In the genomic region with DNA sequence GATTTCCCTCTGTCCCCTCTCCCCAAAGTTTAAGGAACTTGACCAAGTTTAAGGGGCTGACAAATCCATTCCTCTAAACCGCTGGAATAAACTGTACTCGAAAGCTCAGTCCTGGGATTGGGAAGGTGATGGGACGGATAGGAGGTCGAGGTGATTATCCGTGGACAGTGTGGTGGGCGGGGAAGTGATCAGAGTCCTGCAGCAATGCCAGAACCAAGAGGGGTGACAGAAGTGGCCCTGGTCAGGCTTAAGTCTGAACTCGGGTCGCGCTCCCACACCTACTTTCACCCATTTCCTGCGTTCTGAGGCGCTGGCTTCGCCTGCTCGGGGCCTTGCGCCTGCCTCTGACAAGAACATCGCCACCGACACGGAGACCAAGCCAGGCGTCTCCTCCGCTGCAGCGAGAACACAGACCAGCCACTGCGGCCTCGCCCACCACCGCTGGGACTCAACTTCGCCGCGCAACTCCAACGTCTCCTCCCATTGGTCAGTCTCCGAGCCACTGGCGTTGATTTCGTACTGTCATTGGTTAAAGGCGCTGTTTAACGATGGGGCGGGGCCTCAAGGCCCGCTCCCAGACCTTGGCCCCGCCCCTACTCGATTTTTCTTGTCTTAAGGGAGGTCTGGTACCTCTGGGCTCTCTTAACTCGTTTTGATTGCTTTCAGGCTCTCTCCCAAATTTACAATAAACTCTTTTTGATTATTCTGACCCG, we compare ENCODE assay signal across 8 mouse cellular contexts. TPM values are rescaled to one million over a fixed set of nuclear protein-coding genes. Genes with fewer than 3 reads are reported as not detected.
DNase-seq lines count a peak whose midpoint lies in the region; ATAC-seq and TF ChIP-seq lines count a peak whose summit lies in the region.

No protein-coding gene starts in this region.

- H3K4me1 ChIP-seq in E14TG2a.4 (replicated peaks; ENCODE audit: low read depth, low read length) = peaks cover 20% of the 10 kb centered on the region
- peaks cover 35% of the 10 kb centered on the region for H3K4me1 ChIP-seq in forebrain, embryonic 12.5 days
- H3K4me1 ChIP-seq in liver, postnatal 0 days (ENCODE audit: insufficient read depth) = peaks cover 18% of the 10 kb centered on the region
- H3K4me1 ChIP-seq in neural tube, embryonic 14.5 days (ENCODE audit: control insufficient read depth, insufficient read depth, low read length) = 0 out of 2 replicates have a peak, but pooled peaks cover 9% of the 10 kb centered on the region

- peak overlapping the region; percentile 91; the same call in 1 of the 2 replicates for H3K27ac ChIP-seq in forebrain, embryonic 12.5 days
- peak overlapping the region; percentile 80 for H3K27ac ChIP-seq in liver, postnatal 0 days (ENCODE audit: low read depth)
- H3K27ac ChIP-seq in neural tube, embryonic 14.5 days (ENCODE audit: low read depth, low read length) = peak overlapping the region; percentile 71; the same call in 1 of the 2 replicates

- intact Hi-C loops in heart, postnatal 10 days (cut with DNase I) = loop anchor here (5.0 kb wide), 1 partner anchor 321 kb away; a partner anchor contains a TSS

- WGBS in forebrain, embryonic 12.5 days = under 1% methylated on average over 38 of the region's 38 CpGs
- WGBS in large intestine, adult 2 months = under 1% methylated on average over 38 of the region's 38 CpGs
- WGBS in liver, postnatal 0 days (ENCODE audit: insufficient replicate concordance) = under 1% methylated on average over 38 of the region's 38 CpGs
- WGBS in neural tube, embryonic 14.5 days = under 1% methylated on average over 35 of the region's 38 CpGs

- H3K4me3 ChIP-seq in E14TG2a.4 (replicated peaks; ENCODE audit: low read length) = peak overlapping the region; percentile 98
- peak overlapping the region; percentile 73 for H3K4me3 ChIP-seq in forebrain, embryonic 12.5 days (replicated peaks)
- H3K4me3 ChIP-seq in liver, postnatal 0 days (ENCODE audit: low read depth, low read length) = peak overlapping the region; percentile 83
- H3K4me3 ChIP-seq in neural tube, embryonic 14.5 days (ENCODE audit: low read depth, low read length) = peak overlapping the region; percentile 88

- no peak for TF ChIP-seq CTCF in E14TG2a.4 (conservative IDR thresholded peaks at IDR 0.05; ENCODE audit: low read length)
- TF ChIP-seq CTCF in liver, postnatal 0 days (IDR thresholded peaks at IDR 0.05; ENCODE audit: low read depth) = no peak

- no peaks in the 10 kb centered on the region for H3K27me3 ChIP-seq in E14TG2a.4 (ENCODE audit: insufficient read depth, low read length)
- no peaks in the 10 kb centered on the region for H3K27me3 ChIP-seq in forebrain, embryonic 12.5 days
- no peaks in the 10 kb centered on the region for H3K27me3 ChIP-seq in liver, postnatal 0 days (ENCODE audit: insufficient read depth, low read length)
- no peaks in the 10 kb centered on the region for H3K27me3 ChIP-seq in neural tube, embryonic 14.5 days (ENCODE audit: control insufficient read depth, insufficient read depth, low read length)

- ATAC-seq in forebrain, embryonic 12.5 days (ENCODE audit: low FRiP score) = peak; percentile 95
- peak; percentile 89 for ATAC-seq in liver, postnatal 0 days
- peak; percentile 93 for ATAC-seq in neural tube, embryonic 14.5 days (ENCODE audit: low read depth)

- peak; percentile 97 for DNase-seq in c-Kit-positive CD71-positive TER-119-positive erythroid progenitor cells, embryonic 14.5 days (ENCODE audit: low spot score)
- DNase-seq in heart, postnatal 10 days = peak; percentile 93 to 95
- peak; percentile 95 for DNase-seq in large intestine, adult 2 months (ENCODE audit: low read depth, low spot score)
- peak; percentile 94 for DNase-seq in liver, postnatal 0 days
- DNase-seq in testis, postnatal 10 days (ENCODE audit: low spot score) = peak; percentile 93

- peaks cover 4% of the 10 kb centered on the region; the same call in 1 of the 2 replicates for H3K36me3 ChIP-seq in E14TG2a.4 (ENCODE audit: insufficient read depth, low read length)
- H3K36me3 ChIP-seq in forebrain, embryonic 12.5 days (replicated peaks) = peaks cover 4% of the 10 kb centered on the region
- H3K36me3 ChIP-seq in liver, postnatal 0 days (replicated peaks; ENCODE audit: insufficient read depth, low read length) = no peaks in the 10 kb centered on the region
- H3K36me3 ChIP-seq in neural tube, embryonic 14.5 days (ENCODE audit: control insufficient read depth, insufficient read depth, low read length) = no peaks in the 10 kb centered on the region

- TF ChIP-seq EP300 in liver, postnatal 0 days (IDR thresholded peaks at IDR 0.05; ENCODE audit: low read depth) = no peak; the same call in 1 of the 2 replicates

- peak overlapping the region; percentile 87 for H3K4me2 ChIP-seq in forebrain, embryonic 12.5 days
- H3K4me2 ChIP-seq in liver, postnatal 0 days (ENCODE audit: low read depth, low read length) = peak overlapping the region; percentile 97
- peak overlapping the region; percentile 95 for H3K4me2 ChIP-seq in neural tube, embryonic 14.5 days (ENCODE audit: low read depth, low read length)

- H3K9me3 ChIP-seq in E14TG2a.4 (ENCODE audit: low read length) = no peaks in the 10 kb centered on the region
- no peaks in the 10 kb centered on the region for H3K9me3 ChIP-seq in forebrain, embryonic 12.5 days
- H3K9me3 ChIP-seq in liver, postnatal 0 days (ENCODE audit: low read length) = no peaks in the 10 kb centered on the region
- H3K9me3 ChIP-seq in neural tube, embryonic 14.5 days (ENCODE audit: control insufficient read depth, low read length) = no peaks in the 10 kb centered on the region

- H3K9ac ChIP-seq in forebrain, embryonic 12.5 days = peak overlapping the region; percentile 89
- H3K9ac ChIP-seq in liver, postnatal 0 days (replicated peaks) = peak overlapping the region; percentile 92
- H3K9ac ChIP-seq in neural tube, embryonic 14.5 days (replicated peaks; ENCODE audit: low read depth, low read length) = 0 out of 2 replicates have a peak overlapping the region, but pooled peaks have one; percentile 41

RNA-seq across cellular contexts. Expression of a gene that starts 1.1 kb away (rescaled TPM):
- polyA plus RNA-seq in forebrain, embryonic 12.5 days (2016; fragmentation: Nextera tagmentation; extraction: Ambion mirVana) = 21.7 and 25.2 TPM in 2 replicates
- total RNA-seq in heart, postnatal 10 days (2021) = 1 to 10 TPM; 1.5 to 1.6 TPM
- 0.93 and 1.1 TPM in 2 replicates for polyA plus RNA-seq in large intestine, adult 2 months (2012; rRNA removed)
- 3.3 and 4.5 TPM in 2 replicates for polyA plus RNA-seq in liver, postnatal 0 days (2015; fragmentation: Nextera tagmentation; extraction: Ambion mirVana)
- polyA plus RNA-seq in neural tube, embryonic 14.5 days (2014; fragmentation: Nextera tagmentation; extraction: Ambion mirVana) = 2.2 and 3.6 TPM in 2 replicates

RNA-seq across cellular contexts. Expression of a gene that starts 1.2 kb away (rescaled TPM):
- polyA plus RNA-seq in forebrain, embryonic 12.5 days (2016; fragmentation: Nextera tagmentation; extraction: Ambion mirVana) = 84.9 and 88.4 TPM in 2 replicates
- 10 to 100 TPM; 11.3 to 12.0 TPM for total RNA-seq in heart, postnatal 10 days (2021)
- 11.8 and 13.4 TPM in 2 replicates for polyA plus RNA-seq in large intestine, adult 2 months (2012; rRNA removed)
- 11.9 and 12.4 TPM in 2 replicates for polyA plus RNA-seq in liver, postnatal 0 days (2015; fragmentation: Nextera tagmentation; extraction: Ambion mirVana)
- 42.8 and 48.0 TPM in 2 replicates for polyA plus RNA-seq in neural tube, embryonic 14.5 days (2014; fragmentation: Nextera tagmentation; extraction: Ambion mirVana)

Comparison
In these comparisons a context has a peak if more than half of its experiments do, and no peak if none do; other contexts are left out.
1. Peak in every context shown above with its lines: DNase-seq, ATAC-seq, H3K4me3 ChIP-seq and H3K27ac ChIP-seq.
2. H3K9ac ChIP-seq: peak in every context shown above with its lines; median percentile 92 in liver, postnatal 0 days; 89 in forebrain, embryonic 12.5 days; 41 in neural tube, embryonic 14.5 days.